Mouse (Mus musculus): ENCODE measurements around the gene Snap47. TPM values are rescaled to one million over a fixed set of nuclear protein-coding genes. Genes with fewer than 3 reads are reported as not detected.

The Snap47 gene
- total RNA-seq (2021), result 10 to 100 TPM; 18.6 to 30.4 TPM
- long read RNA-seq, experiment 1, transcript Snap47-201 (5 exons, 1,896 nt), result major isoform, 44 of 52 reads
- long read RNA-seq, experiment 1, partial matches to known transcripts, result 1 of 52 reads
- long read RNA-seq, experiment 1, other reads (novel, unspliced or antisense), result 7 of 52 reads
- long read RNA-seq, experiment 2, transcript Snap47-201 (5 exons, 1,896 nt), result major isoform, 33 of 37 reads
- long read RNA-seq, experiment 2, partial matches to known transcripts, result 1 of 37 reads
- long read RNA-seq, experiment 2, other reads (novel, unspliced or antisense), result 3 of 37 reads

- no peak for TF ChIP-seq CTCF (IDR thresholded peaks at IDR 0.05)
- intact Hi-C loops (cut with DNase I), result no loop called here
These were observed at the start of gene Snap47 for GRCm38 (mm10) chr11:59451086-59451485. Snap47 (minus strand) TSS chr11:59451186.

GRCm38 (mm10) chr11:59497747-59498146 is 46.8 kb upstream of the Snap47 start:
- DNase-seq, result no peak
- H3K4me3 ChIP-seq, result no peak overlapping the region
- peak; percentile 13; the same call in 1 of the 2 replicates for TF ChIP-seq CTCF (IDR thresholded peaks at IDR 0.05)
- H3K27ac ChIP-seq, result no peak overlapping the region
- intact Hi-C loops (cut with DNase I), result no loop called here

More at GRCm38 (mm10) chr11:59451086-59451485, at the start of gene Snap47:
- DNase-seq, result no peak
- peak within 1 kb of the TSS; percentile 95 for H3K27ac ChIP-seq
- H3K4me3 ChIP-seq, result peak within 1 kb of the TSS; percentile 98

DNA sequence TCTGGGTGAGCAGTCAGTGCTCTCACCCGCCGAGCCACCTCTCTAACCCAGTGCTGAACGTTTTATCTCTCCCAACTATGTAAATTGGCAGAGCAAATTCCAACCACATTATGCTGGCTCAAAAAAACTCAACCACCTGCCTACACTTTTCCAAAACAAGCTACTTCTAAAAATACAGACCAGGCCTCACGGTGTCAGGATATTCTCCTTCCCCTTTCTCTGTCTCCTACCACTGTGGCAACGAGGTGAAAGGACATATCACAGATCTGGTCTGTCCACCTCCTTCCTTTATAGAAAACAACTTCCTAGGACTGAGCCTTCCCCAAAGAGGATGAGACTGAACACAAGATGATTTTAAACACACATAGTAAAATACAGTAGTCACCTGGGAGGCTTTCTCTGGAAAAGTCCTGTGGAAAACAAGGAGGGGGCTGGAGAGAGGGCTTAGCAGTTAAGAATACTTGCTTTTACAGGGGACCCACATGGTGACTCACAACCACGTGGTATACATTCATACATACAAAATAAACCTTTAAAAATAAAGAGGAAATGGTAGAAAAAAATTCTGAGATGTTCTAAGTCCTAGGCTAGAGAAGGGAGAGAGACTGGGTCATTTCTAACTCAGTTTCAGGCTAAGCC is 45.8 kb upstream of the Snap47 start:
- intact Hi-C loops (cut with DNase I), result no loop called here
- H3K27ac ChIP-seq, result no peak overlapping the region
- TF ChIP-seq CTCF (IDR thresholded peaks at IDR 0.05), result no peak

DNA sequence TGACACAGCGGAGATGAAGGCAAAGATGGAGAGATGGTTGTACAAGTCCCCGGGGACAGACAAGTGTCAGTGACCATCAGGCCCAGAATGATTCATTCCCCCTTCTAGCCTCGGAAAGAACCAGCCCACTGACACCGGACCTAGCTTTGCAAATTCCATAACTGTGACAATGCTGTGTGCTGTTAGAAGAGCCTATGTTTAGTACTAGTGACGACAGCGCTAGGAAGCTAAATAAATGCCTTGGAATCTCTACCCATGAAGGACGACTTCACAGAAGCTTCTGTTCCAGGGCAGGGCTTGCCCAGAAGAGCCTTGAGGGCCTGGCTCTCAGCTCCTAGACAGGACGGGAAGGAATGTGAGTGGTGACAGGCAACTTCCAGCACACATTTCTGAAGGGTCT is 35.2 kb upstream of the Snap47 start:
- no peak overlapping the region for H3K4me3 ChIP-seq
- intact Hi-C loops (cut with DNase I), result no loop called here
- H3K27ac ChIP-seq, result no peak overlapping the region
- TF ChIP-seq CTCF (IDR thresholded peaks at IDR 0.05), result no peak
- DNase-seq, result no peak

More for the DNA sequence above, 45.8 kb upstream of the Snap47 start:
- no peak overlapping the region for H3K4me3 ChIP-seq
- no peak for DNase-seq

DNA sequence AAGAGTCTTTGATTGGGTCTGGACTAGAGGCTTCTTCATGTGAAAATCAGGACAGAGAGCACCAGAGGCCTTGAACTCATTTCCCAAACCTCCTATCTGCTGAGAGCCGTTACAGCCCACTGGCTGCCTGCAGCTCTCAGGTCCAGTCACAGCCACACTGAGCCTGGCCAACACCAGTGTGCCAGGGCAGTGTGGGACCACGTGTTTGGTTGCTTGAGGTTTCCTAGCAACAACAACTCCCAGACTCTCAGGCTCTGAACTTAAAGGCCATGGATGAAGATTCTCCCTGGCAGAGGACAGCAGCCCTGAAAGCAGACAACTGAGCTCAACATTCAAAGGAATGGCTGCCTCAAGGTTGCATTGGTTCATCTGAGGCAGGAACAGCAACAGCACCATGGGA is 34.7 kb upstream of the Snap47 start:
- no peak overlapping the region for H3K4me3 ChIP-seq
- peak; percentile 44 for DNase-seq
- TF ChIP-seq CTCF (IDR thresholded peaks at IDR 0.05), result no peak
- no peak overlapping the region for H3K27ac ChIP-seq
- intact Hi-C loops (cut with DNase I), result no loop called here

DNA sequence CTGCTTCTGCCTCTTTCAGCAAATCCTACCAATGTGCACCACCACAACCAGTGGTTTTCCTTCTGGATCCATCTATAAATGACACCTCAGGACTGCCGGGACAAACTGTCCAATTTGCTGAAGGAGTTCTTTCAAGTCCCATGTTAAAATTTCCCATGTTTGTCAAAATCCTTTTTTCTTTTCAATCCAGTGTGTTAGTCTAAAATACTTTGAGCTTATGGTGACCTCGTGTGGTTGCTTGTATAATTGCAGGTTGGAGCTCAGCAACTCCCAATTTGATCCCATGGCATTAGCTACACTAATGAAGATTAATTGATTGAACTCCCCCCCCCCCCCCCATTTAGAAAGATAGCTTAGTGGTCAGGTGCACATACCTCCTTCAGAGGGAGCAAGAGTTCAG is 32.2 kb upstream of the Snap47 start:
- peak; percentile 74 for TF ChIP-seq CTCF (IDR thresholded peaks at IDR 0.05)
- Histone ChIP-seq H3K27ac (no peak overlapping the region), H3K4me3 (no peak overlapping the region)
- intact Hi-C loops (cut with DNase I), result loop anchor here (1.0 to 5.0 kb wide), 2 partner anchors 181 to 246 kb away; no protein-coding TSS in a partner anchor
- peak; percentile 35 for DNase-seq

DNA sequence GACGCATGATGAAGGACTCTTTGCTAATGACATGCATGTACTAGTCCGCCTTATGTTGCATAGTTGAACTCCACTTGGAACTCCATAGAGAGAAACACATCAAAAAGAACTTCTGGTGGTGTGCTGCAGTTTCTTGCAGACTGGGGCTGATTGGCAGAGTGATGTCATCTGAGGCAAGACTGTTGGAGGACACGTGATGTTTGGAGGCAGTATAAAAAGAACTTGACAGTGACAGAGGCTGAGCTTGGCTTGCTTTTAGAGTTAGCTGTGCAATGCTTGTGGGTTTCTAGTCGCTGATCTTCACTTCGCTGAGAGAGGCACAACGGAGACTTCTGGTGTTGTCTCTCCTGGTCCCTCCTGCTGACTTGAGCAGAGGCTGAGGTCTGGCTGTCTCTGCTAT is 26.3 kb upstream of the Snap47 start:
- no peak overlapping the region for H3K4me3 ChIP-seq
- intact Hi-C loops (cut with DNase I), result no loop called here
- no peak for DNase-seq
- TF ChIP-seq CTCF (IDR thresholded peaks at IDR 0.05), result no peak
- no peak overlapping the region for H3K27ac ChIP-seq

DNA sequence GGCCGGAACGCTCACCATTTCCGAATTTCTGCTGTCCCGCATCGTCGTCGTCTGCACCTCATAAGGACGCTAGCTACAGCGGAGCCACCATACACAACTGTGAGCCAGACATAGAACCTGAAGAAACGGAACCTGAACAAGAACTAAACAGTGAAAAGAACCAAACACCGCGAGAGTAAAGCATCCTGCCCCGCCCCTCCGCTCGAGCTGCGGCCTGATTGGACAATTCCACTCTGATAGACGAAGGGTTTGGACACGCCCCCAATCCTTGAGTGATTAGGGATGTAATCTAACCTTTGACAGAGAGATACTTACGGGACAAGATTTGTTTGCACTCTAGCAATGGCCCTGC is 21.3 kb upstream of the Snap47 start, which contains the start of gene Zfp867:
Gene Zfp867, minus strand, starts transcription at position 149 of the 352 bp plus-strand sequence.
- H3K27ac ChIP-seq, result peak within 1 kb of the TSS; percentile 83
- no peak for TF ChIP-seq CTCF (IDR thresholded peaks at IDR 0.05)
- H3K4me3 ChIP-seq, result peak within 1 kb of the TSS; percentile 91
- peak; percentile 88 for DNase-seq
- intact Hi-C loops (cut with DNase I), result no loop called here

- peak overlapping the region; percentile 83 for H3K27ac ChIP-seq
- no peak for TF ChIP-seq CTCF (IDR thresholded peaks at IDR 0.05)
- H3K4me3 ChIP-seq, result peak overlapping the region; percentile 91
- intact Hi-C loops (cut with DNase I), result no loop called here
- no peak for DNase-seq
These were observed 20.7 kb upstream of the Snap47 start for GRCm38 (mm10) chr11:59471413-59472325.

- intact Hi-C loops (cut with DNase I), result no loop called here
- H3K27ac ChIP-seq, result no peak overlapping the region
- no peak for TF ChIP-seq CTCF (IDR thresholded peaks at IDR 0.05)
- no peak for DNase-seq
- no peak overlapping the region for H3K4me3 ChIP-seq
These were observed 9.5 kb upstream of the Snap47 start for GRCm38 (mm10) chr11:59460459-59460858.

DNA sequence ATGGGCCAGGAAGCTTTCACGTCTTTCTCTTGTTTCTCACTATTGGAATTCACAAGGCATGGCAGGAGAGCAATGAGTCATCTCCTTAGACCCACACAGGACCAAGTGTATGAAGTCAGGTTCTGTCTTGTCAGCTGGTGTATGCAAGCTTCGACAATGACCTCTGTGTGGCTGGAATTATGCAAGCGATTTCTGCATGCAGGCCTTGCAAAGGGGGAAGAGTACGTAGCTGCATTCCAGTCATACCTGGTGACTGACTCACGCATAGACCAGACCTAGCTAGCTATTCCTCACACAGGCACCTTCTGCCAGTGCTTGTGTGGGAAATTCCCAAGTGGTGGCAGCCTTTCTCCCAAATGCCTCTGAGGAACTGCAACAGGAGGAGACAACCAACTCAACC is 8.0 kb upstream of the Snap47 start:
- TF ChIP-seq CTCF (IDR thresholded peaks at IDR 0.05), result no peak

DNA sequence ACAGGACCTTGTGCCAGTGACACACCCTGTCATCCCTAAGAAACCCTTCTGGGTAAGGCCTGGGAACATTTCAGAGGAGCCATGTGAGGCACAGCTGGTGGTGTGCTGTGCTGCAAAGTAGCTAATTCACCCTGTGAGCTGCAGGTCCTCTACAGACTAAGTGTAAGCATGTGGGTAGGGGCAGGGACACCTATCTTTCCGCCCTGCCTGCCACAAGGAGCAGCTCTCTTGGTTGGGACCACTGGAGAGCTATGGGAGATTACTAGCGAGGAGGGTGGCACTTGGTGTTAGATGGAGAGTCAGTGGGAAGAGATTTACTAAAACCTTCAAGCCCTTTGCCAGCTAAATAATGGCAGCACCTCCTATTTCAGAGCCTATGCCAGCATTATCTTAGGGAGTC is 5.9 kb upstream of the Snap47 start:
- no peak for DNase-seq
- intact Hi-C loops (cut with DNase I), result no loop called here
- Histone ChIP-seq H3K27ac (no peak overlapping the region), H3K4me3 (no peak overlapping the region)
- no peak for TF ChIP-seq CTCF (IDR thresholded peaks at IDR 0.05)

More for the DNA sequence above, 8.0 kb upstream of the Snap47 start:
- intact Hi-C loops (cut with DNase I), result no loop called here
- DNase-seq, result no peak
- Histone ChIP-seq H3K27ac (peak overlapping the region; percentile 57), H3K4me3 (no peak overlapping the region)

- no peak overlapping the region for H3K4me3 ChIP-seq
- no peak for TF ChIP-seq CTCF (IDR thresholded peaks at IDR 0.05)
- no peak overlapping the region for H3K27ac ChIP-seq
- DNase-seq, result no peak
- intact Hi-C loops (cut with DNase I), result no loop called here
These were observed 5.4 kb upstream of the Snap47 start for GRCm38 (mm10) chr11:59456346-59456745.

All from gastrocnemius, adult 2 months (tissue).